Mouse (Mus musculus): Measurements from ENCODE around the gene Mllt10. TPM values are rescaled to one million over a fixed set of nuclear protein-coding genes. Genes with fewer than 3 reads are reported as not detected.

Mllt10 gene
- polyA plus RNA-seq, 1 experiment = 27.4 TPM

DNA sequence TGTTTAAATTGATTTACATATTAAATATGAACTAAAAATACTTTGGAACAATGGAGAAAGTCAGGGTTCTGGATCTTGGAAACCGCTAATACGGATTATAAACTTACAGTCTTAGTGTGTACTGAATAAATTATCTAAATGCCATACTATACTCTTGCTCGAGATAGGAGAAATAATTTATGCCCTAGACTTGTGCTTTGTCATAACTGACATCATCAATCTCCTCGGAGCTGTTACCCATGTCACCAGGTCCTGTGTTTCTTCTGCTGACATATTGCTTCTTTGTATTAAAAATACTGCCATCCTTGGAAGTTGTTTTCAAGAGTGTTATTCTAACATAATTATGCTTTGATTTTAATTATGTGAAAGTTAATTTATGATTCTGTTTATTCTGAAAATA, 140.2 kb downstream of the Mllt10 start:
- H3K4me3 ChIP-seq (ENCODE audit: extremely low read depth, insufficient read depth, insufficient read length) = no peak overlapping the region
- H3K36me3 ChIP-seq (ENCODE audit: control insufficient read depth, insufficient read depth, low read length) = peaks cover 15% of the 10 kb centered on the region
- no peak overlapping the region for H3K27ac ChIP-seq (ENCODE audit: insufficient read depth, low read length)
- WGBS = 78% methylated on average over 4 of the region's 4 CpGs
- DNase-seq (ENCODE audit: low read depth in 1 of 2, low spot score in 2 of 2) = no peak
- TF ChIP-seq POLR2A (IDR thresholded peaks at IDR 0.05; ENCODE audit: low read depth, low read length) = no peak
- TF ChIP-seq CTCF (IDR thresholded peaks at IDR 0.05; ENCODE audit: extremely low read depth, insufficient read depth, insufficient read length, insufficient replicate concordance) = no peak
- no peaks in the 10 kb centered on the region for H3K27me3 ChIP-seq (ENCODE audit: control insufficient read depth, insufficient read depth, low read length)
- H3K4me1 ChIP-seq (ENCODE audit: control insufficient read depth, insufficient read depth, insufficient read length) = no peaks in the 10 kb centered on the region

DNA sequence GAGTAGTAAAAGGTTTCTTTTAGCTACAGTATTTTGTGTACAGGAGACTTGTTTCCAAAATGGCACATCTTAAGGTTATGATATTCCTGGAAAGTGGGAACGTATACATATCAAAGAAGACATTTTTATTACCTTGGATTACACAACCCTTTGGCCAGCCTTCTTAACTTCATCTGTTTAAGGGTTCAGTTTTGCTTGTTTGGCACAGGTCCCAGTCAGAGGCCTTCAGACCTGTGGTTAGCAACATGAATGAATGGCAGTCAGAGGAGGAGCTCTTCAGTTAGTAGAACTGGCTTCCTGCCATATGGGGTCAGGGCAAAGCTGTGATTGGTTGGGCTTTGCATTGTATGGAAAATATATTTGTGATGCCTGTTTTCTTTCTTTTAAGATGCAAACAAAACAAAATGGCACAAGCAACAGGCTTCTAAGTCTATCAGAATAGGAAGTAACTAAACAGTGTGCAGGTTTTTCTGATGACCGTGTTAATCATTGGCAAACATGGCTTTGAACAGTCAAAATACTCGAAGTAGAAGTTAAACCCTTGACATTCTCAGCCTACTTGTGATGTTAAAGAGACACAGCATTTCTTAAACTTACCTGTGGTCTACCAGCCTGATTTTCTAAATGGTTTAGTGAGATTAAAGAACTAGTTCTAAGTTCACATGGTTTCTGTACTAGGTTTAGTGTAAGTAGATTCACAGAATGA, 140.8 kb downstream of the Mllt10 start:
- Histone ChIP-seq H3K4me3 (ENCODE audit: extremely low read depth, insufficient read depth, insufficient read length) (no peak overlapping the region), H3K4me1 (ENCODE audit: control insufficient read depth, insufficient read depth, insufficient read length) (no peaks in the 10 kb centered on the region), H3K27ac (ENCODE audit: insufficient read depth, low read length) (no peak overlapping the region), H3K27me3 (ENCODE audit: control insufficient read depth, insufficient read depth, low read length) (no peaks in the 10 kb centered on the region), H3K36me3 (ENCODE audit: control insufficient read depth, insufficient read depth, low read length) (peaks cover 15% of the 10 kb centered on the region)
- 79% methylated on average over 3 of the region's 3 CpGs for WGBS
- DNase-seq (ENCODE audit: low read depth in 1 of 2, low spot score in 2 of 2) = no peak
- TF ChIP-seq POLR2A (IDR thresholded peaks at IDR 0.05; ENCODE audit: low read depth, low read length) = no peak
- TF ChIP-seq CTCF (IDR thresholded peaks at IDR 0.05; ENCODE audit: extremely low read depth, insufficient read depth, insufficient read length, insufficient replicate concordance) = no peak

DNA sequence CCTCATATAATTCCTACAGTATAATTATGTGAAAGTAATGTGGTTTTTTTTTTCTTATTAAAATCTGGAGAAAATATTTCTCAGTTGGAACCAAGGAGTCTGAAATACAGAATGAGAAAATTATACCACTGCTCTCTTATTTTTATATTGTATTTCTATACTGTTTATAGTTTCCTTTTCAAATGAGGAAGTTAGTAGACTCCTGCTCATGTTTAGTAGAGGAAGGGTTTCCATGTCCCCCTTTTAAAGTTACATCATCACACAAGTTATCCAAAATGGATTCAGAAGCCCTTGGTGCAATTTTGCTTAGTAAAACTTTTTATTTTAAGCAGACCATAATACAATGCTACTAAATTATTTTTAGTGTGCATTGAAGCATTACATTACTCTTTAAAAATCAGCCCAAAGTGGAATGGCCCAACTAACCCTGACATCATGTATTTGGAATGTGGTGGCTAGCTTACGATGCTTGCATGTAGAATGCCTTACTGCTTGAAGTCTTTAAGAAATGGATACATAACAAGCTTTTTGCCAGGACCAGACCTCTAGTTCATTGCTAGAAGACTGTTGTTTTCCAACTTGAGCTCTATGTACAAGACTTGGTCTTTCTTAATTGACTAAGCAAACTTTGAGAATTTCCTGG, 146.9 kb downstream of the Mllt10 start:
- Histone ChIP-seq H3K27me3 (ENCODE audit: control insufficient read depth, insufficient read depth, low read length) (no peaks in the 10 kb centered on the region), H3K4me1 (ENCODE audit: control insufficient read depth, insufficient read depth, insufficient read length) (peaks cover 2% of the 10 kb centered on the region; the same call in 1 of the 2 replicates), H3K36me3 (ENCODE audit: control insufficient read depth, insufficient read depth, low read length) (peaks cover 22% of the 10 kb centered on the region), H3K27ac (ENCODE audit: insufficient read depth, low read length) (no peak overlapping the region), H3K4me3 (ENCODE audit: extremely low read depth, insufficient read depth, insufficient read length) (no peak overlapping the region)
- WGBS = 96% methylated on average over 1 of the region's 1 CpGs
- TF ChIP-seq CTCF (IDR thresholded peaks at IDR 0.05; ENCODE audit: extremely low read depth, insufficient read depth, insufficient read length, insufficient replicate concordance) = no peak
- TF ChIP-seq POLR2A (IDR thresholded peaks at IDR 0.05; ENCODE audit: low read depth, low read length) = no peak
- DNase-seq (ENCODE audit: low read depth in 1 of 2, low spot score in 2 of 2) = no peak

DNA sequence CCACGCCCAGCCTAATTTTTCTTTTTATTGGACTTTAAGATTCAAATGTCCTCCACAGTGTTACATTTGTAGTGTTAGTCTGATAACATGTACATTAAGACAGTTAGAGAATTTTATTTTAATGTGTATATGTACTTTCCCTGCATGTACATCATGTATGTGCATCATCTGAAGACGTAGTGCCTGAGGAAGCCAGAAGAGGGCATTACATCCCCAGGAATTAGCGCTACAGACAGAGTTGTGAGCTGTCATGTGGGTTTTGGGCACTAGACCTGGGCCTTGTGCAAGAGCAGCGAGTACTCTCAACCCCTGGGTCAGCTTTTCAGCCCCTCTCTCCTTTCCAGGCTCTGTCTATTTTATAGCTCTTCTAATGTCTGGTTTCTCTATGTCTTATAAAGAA, 147.9 kb downstream of the Mllt10 start:
- H3K4me1 ChIP-seq (ENCODE audit: control insufficient read depth, insufficient read depth, insufficient read length) = peaks cover 2% of the 10 kb centered on the region; the same call in 1 of the 2 replicates
- no peak for DNase-seq (ENCODE audit: low read depth in 1 of 2, low spot score in 2 of 2)
- peaks cover 24% of the 10 kb centered on the region for H3K36me3 ChIP-seq (ENCODE audit: control insufficient read depth, insufficient read depth, low read length)
- 95% methylated on average over 4 of the region's 4 CpGs for WGBS
- TF ChIP-seq POLR2A (IDR thresholded peaks at IDR 0.05; ENCODE audit: low read depth, low read length) = no peak
- no peak for TF ChIP-seq CTCF (IDR thresholded peaks at IDR 0.05; ENCODE audit: extremely low read depth, insufficient read depth, insufficient read length, insufficient replicate concordance)
- H3K27me3 ChIP-seq (ENCODE audit: control insufficient read depth, insufficient read depth, low read length) = no peaks in the 10 kb centered on the region
- no peak overlapping the region for H3K27ac ChIP-seq (ENCODE audit: insufficient read depth, low read length)
- H3K4me3 ChIP-seq (ENCODE audit: extremely low read depth, insufficient read depth, insufficient read length) = no peak overlapping the region

DNA sequence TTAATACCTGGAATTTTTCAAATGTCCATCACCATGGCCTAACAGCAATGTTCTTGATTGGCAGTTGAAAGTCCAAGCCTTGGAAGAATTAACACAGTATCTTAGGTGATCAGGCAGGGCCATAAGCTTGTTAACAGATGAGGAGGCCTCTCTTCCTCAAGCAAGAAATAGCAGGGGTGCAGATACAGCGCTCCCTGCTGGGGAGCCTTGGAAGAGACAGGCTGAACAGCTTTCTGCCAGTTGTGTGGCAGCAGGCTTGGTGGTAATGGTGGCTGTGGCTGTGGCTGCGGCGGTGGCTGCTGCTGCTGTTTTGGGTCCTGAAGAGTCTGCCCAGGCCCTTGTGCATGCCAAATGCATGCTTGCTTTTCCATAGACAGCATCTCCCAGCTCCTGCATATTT, 150.1 kb downstream of the Mllt10 start:
- no peak overlapping the region for H3K27ac ChIP-seq (ENCODE audit: insufficient read depth, low read length)
- WGBS = 93% methylated on average over 3 of the region's 3 CpGs
- no peak overlapping the region for H3K4me3 ChIP-seq (ENCODE audit: extremely low read depth, insufficient read depth, insufficient read length)
- TF ChIP-seq CTCF (IDR thresholded peaks at IDR 0.05; ENCODE audit: extremely low read depth, insufficient read depth, insufficient read length, insufficient replicate concordance) (peak; percentile 72; the same call in 1 of the 2 replicates), POLR2A (IDR thresholded peaks at IDR 0.05; ENCODE audit: low read depth, low read length) (no peak)
- DNase-seq (ENCODE audit: low read depth in 1 of 2, low spot score in 2 of 2) = peak; percentile 27 to 65
- peaks cover 2% of the 10 kb centered on the region; the same call in 1 of the 2 replicates for H3K4me1 ChIP-seq (ENCODE audit: control insufficient read depth, insufficient read depth, insufficient read length)
- peaks cover 36% of the 10 kb centered on the region for H3K36me3 ChIP-seq (ENCODE audit: control insufficient read depth, insufficient read depth, low read length)
- no peaks in the 10 kb centered on the region for H3K27me3 ChIP-seq (ENCODE audit: control insufficient read depth, insufficient read depth, low read length)

DNA sequence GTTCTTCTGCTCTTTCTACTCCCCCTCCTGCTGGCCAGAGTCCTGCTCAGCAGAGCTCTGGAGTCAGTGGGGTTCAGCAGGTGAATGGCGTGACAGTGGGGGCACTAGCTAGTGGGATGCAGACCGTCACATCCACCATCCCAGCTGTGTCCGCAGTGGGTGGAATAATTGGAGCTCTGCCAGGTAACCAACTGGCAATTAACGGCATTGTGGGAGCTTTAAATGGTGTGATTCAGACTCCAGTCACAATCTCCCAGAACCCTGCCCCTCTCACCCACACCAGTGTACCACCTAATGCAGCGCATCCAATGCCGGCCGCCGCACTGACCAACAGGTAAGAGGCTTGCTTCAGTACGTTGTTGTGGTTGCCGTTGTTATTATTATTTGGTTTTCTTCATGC, 151.8 kb downstream of the Mllt10 start:
- TF ChIP-seq POLR2A (IDR thresholded peaks at IDR 0.05; ENCODE audit: low read depth, low read length) = no peak
- no peak for TF ChIP-seq CTCF (IDR thresholded peaks at IDR 0.05; ENCODE audit: extremely low read depth, insufficient read depth, insufficient read length, insufficient replicate concordance)
- Histone ChIP-seq H3K27ac (ENCODE audit: insufficient read depth, low read length) (no peak overlapping the region), H3K27me3 (ENCODE audit: control insufficient read depth, insufficient read depth, low read length) (no peaks in the 10 kb centered on the region), H3K4me1 (ENCODE audit: control insufficient read depth, insufficient read depth, insufficient read length) (no peaks in the 10 kb centered on the region), H3K4me3 (ENCODE audit: extremely low read depth, insufficient read depth, insufficient read length) (no peak overlapping the region), H3K36me3 (ENCODE audit: control insufficient read depth, insufficient read depth, low read length) (peaks cover 41% of the 10 kb centered on the region)
- no peak for DNase-seq (ENCODE audit: low read depth in 1 of 2, low spot score in 2 of 2)
- 95% methylated on average over 10 of the region's 10 CpGs for WGBS

DNA sequence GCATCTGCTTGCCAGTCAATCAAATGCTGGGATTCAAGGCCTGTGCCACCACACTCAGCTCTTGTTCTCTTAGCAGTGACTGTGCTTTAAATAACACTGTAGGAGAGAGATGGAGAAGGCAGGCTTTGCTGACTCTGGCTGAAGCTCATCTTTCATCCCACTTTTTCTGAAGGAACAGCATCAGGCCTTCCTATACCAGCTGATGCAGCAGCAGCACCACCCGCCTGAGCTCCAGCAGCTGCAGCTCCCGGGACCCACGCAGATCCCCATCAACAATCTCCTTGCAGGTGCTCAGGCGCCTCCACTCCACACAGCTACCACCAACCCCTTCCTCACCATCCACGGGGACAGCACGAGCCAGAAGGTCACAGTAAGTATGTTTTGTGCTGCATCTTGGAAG, 153.5 kb downstream of the Mllt10 start:
- 94% methylated on average over 6 of the region's 6 CpGs for WGBS
- Histone ChIP-seq H3K27me3 (ENCODE audit: control insufficient read depth, insufficient read depth, low read length) (no peaks in the 10 kb centered on the region), H3K4me1 (ENCODE audit: control insufficient read depth, insufficient read depth, insufficient read length) (no peaks in the 10 kb centered on the region), H3K4me3 (ENCODE audit: extremely low read depth, insufficient read depth, insufficient read length) (no peak overlapping the region), H3K36me3 (ENCODE audit: control insufficient read depth, insufficient read depth, low read length) (peaks cover 43% of the 10 kb centered on the region), H3K27ac (ENCODE audit: insufficient read depth, low read length) (no peak overlapping the region)
- no peak for DNase-seq (ENCODE audit: low read depth in 1 of 2, low spot score in 2 of 2)
- TF ChIP-seq CTCF (IDR thresholded peaks at IDR 0.05; ENCODE audit: extremely low read depth, insufficient read depth, insufficient read length, insufficient replicate concordance) = no peak
- TF ChIP-seq POLR2A (IDR thresholded peaks at IDR 0.05; ENCODE audit: low read depth, low read length) = no peak
